8 mouse cellular contexts compared by ENCODE assay signal in the genomic region with DNA sequence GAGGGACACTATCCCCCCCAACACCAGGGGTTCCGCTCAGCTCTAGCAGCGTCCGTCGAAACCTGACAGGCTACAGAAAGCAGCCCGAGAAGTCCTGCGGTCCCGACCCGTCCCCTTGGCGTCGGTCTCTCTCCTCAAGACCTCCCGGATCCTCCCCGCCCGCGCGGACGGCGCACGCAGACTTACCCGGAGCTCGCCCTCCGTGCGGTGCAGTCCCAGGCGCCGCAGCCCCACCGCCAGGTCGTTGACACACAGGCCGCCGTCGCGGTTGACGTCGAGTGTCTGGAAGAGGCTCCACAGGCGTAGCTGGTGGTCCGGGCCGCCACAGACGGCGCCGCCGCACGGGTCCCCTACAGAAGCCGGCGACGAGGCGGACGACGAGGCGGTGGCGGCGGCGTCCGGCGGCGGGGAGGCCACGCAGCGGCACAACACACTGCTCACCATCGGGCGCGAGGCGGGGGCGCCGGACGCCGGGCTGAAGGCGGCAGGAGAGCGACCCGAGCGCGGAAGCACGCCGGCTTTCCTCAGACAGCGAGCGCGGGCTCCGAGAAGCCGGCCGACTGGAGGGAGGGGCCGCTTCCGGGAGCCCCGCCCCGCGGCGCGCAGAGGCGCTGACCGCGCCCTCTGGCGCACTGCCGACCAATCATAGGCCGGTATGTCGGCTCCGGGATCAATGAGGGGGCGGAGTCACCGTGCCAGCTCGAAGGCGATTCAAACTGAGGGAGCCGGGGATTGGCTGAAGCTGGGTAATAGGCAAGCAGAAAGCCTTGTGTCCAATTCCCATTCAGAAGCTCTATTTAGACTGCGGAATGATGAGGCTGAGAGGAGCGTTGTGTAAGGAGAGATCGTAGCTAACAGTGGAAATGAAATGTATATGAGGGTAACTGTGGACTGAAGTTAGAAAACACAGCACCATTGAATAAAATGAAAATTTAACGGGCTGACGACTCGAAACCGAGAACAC. TPM values are rescaled to one million over a fixed set of nuclear protein-coding genes. Genes with fewer than 3 reads are reported as not detected.
DNase-seq lines count a peak whose midpoint lies in the region; ATAC-seq and TF ChIP-seq lines count a peak whose summit lies in the region.

A gene (minus strand): TSS at position 565 of the 964 bp plus-strand sequence.

- H3K27ac ChIP-seq in CH12.LX (ENCODE audit: insufficient read depth, low read depth) = peak within 1 kb of the TSS; percentile 59
- H3K27ac ChIP-seq in forebrain, embryonic 12.5 days = peak within 1 kb of the TSS; percentile 96
- H3K27ac ChIP-seq in heart, postnatal 0 days (ENCODE audit: low read depth) = peak within 1 kb of the TSS; percentile 95
- H3K27ac ChIP-seq in liver, embryonic 16.5 days (ENCODE audit: low read length) = peak within 1 kb of the TSS; percentile 97
- H3K27ac ChIP-seq in neural tube, embryonic 13.5 days (replicated peaks) = peak within 1 kb of the TSS; percentile 93
- peak within 1 kb of the TSS; percentile 91 for H3K27ac ChIP-seq in testis, adult 2 months (ENCODE audit: control insufficient read depth, insufficient read depth, low read depth, low read length)

- in situ Hi-C loops in CH12.LX (cut with MboI; ENCODE audit: low pct_ligation_motif_present, low pct_unique_long_range_greater_than_20kb, low sequenced_read_pairs) = loop anchor here (5.0 kb wide), 2 partner anchors 34 to 36 kb away; no protein-coding TSS in a partner anchor

- H3K27me3 ChIP-seq in CH12.LX (replicated peaks) = no peaks in the 10 kb centered on the region
- no peaks in the 10 kb centered on the region for H3K27me3 ChIP-seq in forebrain, embryonic 12.5 days
- H3K27me3 ChIP-seq in heart, postnatal 0 days (ENCODE audit: control insufficient read depth, insufficient read depth, low read length) = no peaks in the 10 kb centered on the region
- H3K27me3 ChIP-seq in liver, embryonic 16.5 days (ENCODE audit: control insufficient read depth, insufficient read depth, low read depth, low read length) = no peaks in the 10 kb centered on the region
- no peaks in the 10 kb centered on the region for H3K27me3 ChIP-seq in neural tube, embryonic 13.5 days
- no peaks in the 10 kb centered on the region for H3K27me3 ChIP-seq in testis, adult 2 months (ENCODE audit: control insufficient read depth, insufficient read depth, low read length)

- no peak for TF ChIP-seq EP300 in CH12.LX (IDR thresholded peaks at IDR 0.05; ENCODE audit: low read length)
- no peak for TF ChIP-seq EP300 in heart, postnatal 0 days (IDR thresholded peaks at IDR 0.05; ENCODE audit: low read depth)

- ATAC-seq in forebrain, embryonic 12.5 days (ENCODE audit: low FRiP score) = peak; percentile 92
- peak; percentile 86 for ATAC-seq in heart, postnatal 0 days (ENCODE audit: insufficient read depth, low read depth)
- ATAC-seq in liver, embryonic 16.5 days (ENCODE audit: low read depth) = peak; percentile 83
- peak; percentile 95 for ATAC-seq in neural tube, embryonic 13.5 days (ENCODE audit: low read depth)

- no peak for TF ChIP-seq CTCF in CH12.LX (conservative IDR thresholded peaks at IDR 0.05 in 1 of 2, IDR thresholded peaks at IDR 0.05 in 1 of 2; ENCODE audit: low read depth in 2 of 2, low read length in 2 of 2)
- no peak for TF ChIP-seq CTCF in heart, postnatal 0 days (IDR thresholded peaks at IDR 0.05; ENCODE audit: low read depth)
- no peak for TF ChIP-seq CTCF in testis, adult 2 months (IDR thresholded peaks at IDR 0.05; ENCODE audit: control insufficient read depth, insufficient read depth, insufficient replicate concordance, low read depth, low read length)

- peak within 1 kb of the TSS; percentile 73 for H3K4me2 ChIP-seq in CH12.LX (ENCODE audit: insufficient read depth, low read depth, poor library complexity, severe bottlenecking)
- H3K4me2 ChIP-seq in forebrain, embryonic 12.5 days = peak within 1 kb of the TSS; percentile 71
- peak within 1 kb of the TSS; percentile 84 for H3K4me2 ChIP-seq in heart, postnatal 0 days (ENCODE audit: low read depth, low read length)
- peak within 1 kb of the TSS; percentile 96 for H3K4me2 ChIP-seq in liver, embryonic 16.5 days (ENCODE audit: low read depth, low read length)
- H3K4me2 ChIP-seq in neural tube, embryonic 13.5 days = peak within 1 kb of the TSS; percentile 78

- peaks cover 22 to 53% of the 10 kb centered on the region in 2 experiments for H3K4me1 ChIP-seq in CH12.LX (ENCODE audit: control insufficient read depth in 1 of 2, insufficient read depth in 2 of 2)
- peaks cover 39% of the 10 kb centered on the region for H3K4me1 ChIP-seq in forebrain, embryonic 12.5 days
- H3K4me1 ChIP-seq in heart, postnatal 0 days (ENCODE audit: control insufficient read depth, insufficient read depth) = peaks cover 58% of the 10 kb centered on the region
- H3K4me1 ChIP-seq in liver, embryonic 16.5 days (ENCODE audit: control insufficient read depth, low read depth, low read length) = peaks cover 50% of the 10 kb centered on the region
- peaks cover 63% of the 10 kb centered on the region for H3K4me1 ChIP-seq in neural tube, embryonic 13.5 days (replicated peaks)
- peaks cover 14% of the 10 kb centered on the region for H3K4me1 ChIP-seq in testis, adult 2 months (ENCODE audit: control insufficient read depth, insufficient read depth, low read length)

- peak; percentile 67; the same call in 1 of the 2 replicates for TF ChIP-seq POLR2A in CH12.LX (IDR thresholded peaks at IDR 0.05; ENCODE audit: low read depth, low read length)
- TF ChIP-seq POLR2A in testis, adult 2 months (IDR thresholded peaks at IDR 0.05; ENCODE audit: control insufficient read depth, low read depth, low read length) = peak; percentile 69

- peaks cover 12 to 18% of the 10 kb centered on the region in 2 experiments for H3K36me3 ChIP-seq in CH12.LX (replicated peaks in 1 of 2; ENCODE audit: control insufficient read depth in 1 of 2, insufficient read depth in 1 of 2, low read length in 1 of 2)
- peaks cover 10% of the 10 kb centered on the region; the same call in 1 of the 2 replicates for H3K36me3 ChIP-seq in forebrain, embryonic 12.5 days (replicated peaks)
- peaks cover 10% of the 10 kb centered on the region; the same call in 1 of the 2 replicates for H3K36me3 ChIP-seq in heart, postnatal 0 days (replicated peaks; ENCODE audit: control insufficient read depth, insufficient read depth, low read length)
- H3K36me3 ChIP-seq in liver, embryonic 16.5 days (ENCODE audit: control insufficient read depth, insufficient read depth) = no peaks in the 10 kb centered on the region
- peaks cover 9% of the 10 kb centered on the region; the same call in 1 of the 2 replicates for H3K36me3 ChIP-seq in neural tube, embryonic 13.5 days
- no peaks in the 10 kb centered on the region for H3K36me3 ChIP-seq in testis, adult 2 months (ENCODE audit: control insufficient read depth, insufficient read depth, low read length)

- peak within 1 kb of the TSS; percentile 77 to 99 (median 85) for H3K4me3 ChIP-seq in CH12.LX (replicated peaks in 1 of 3; ENCODE audit: low read depth in 2 of 3, low read length in 2 of 3, poor library complexity in 1 of 3)
- peak within 1 kb of the TSS; percentile 85 for H3K4me3 ChIP-seq in forebrain, embryonic 12.5 days (replicated peaks)
- peak within 1 kb of the TSS; percentile 85 for H3K4me3 ChIP-seq in heart, postnatal 0 days (ENCODE audit: low read depth, low read length)
- H3K4me3 ChIP-seq in liver, embryonic 16.5 days (ENCODE audit: low read depth, low read length) = peak within 1 kb of the TSS; percentile 90
- H3K4me3 ChIP-seq in neural tube, embryonic 13.5 days = peak within 1 kb of the TSS; percentile 77
- peak within 1 kb of the TSS; percentile 90 for H3K4me3 ChIP-seq in testis, adult 2 months (ENCODE audit: control insufficient read depth, low read depth, low read length)

- TF ChIP-seq RAD21 in CH12.LX (IDR thresholded peaks at IDR 0.05; ENCODE audit: low read depth, low read length) = no peak

- under 1% methylated on average over 103 of the region's 103 CpGs for WGBS in forebrain, embryonic 12.5 days
- WGBS in heart, postnatal 0 days = under 1% methylated on average over 102 of the region's 103 CpGs
- under 1% methylated on average over 103 of the region's 103 CpGs for WGBS in liver, embryonic 16.5 days (ENCODE audit: insufficient replicate concordance)
- WGBS in neural tube, embryonic 13.5 days = under 1% methylated on average over 103 of the region's 103 CpGs

- dilution Hi-C loops in CH12.LX (cut with MboI; ENCODE audit: extremely low pct_ligation_motif_present, extremely low pct_unique_long_range_greater_than_20kb, low sequenced_read_pairs) = no loop called here

- peaks cover 22% of the 10 kb centered on the region for H3K79me2 ChIP-seq in CH12.LX (replicated peaks; ENCODE audit: control insufficient read depth, extremely low read depth, insufficient read depth, poor library complexity, severe bottlenecking)

- H3K9ac ChIP-seq in CH12.LX (ENCODE audit: insufficient read depth, low read depth) = peak within 1 kb of the TSS; percentile 62
- H3K9ac ChIP-seq in forebrain, embryonic 12.5 days = peak within 1 kb of the TSS; percentile 84
- peak within 1 kb of the TSS; percentile 86 for H3K9ac ChIP-seq in heart, postnatal 0 days (replicated peaks; ENCODE audit: low read depth, low read length)
- peak within 1 kb of the TSS; percentile 92 for H3K9ac ChIP-seq in liver, embryonic 16.5 days (ENCODE audit: low read depth, low read length)
- peak within 1 kb of the TSS; percentile 88 for H3K9ac ChIP-seq in neural tube, embryonic 13.5 days

- DNase-seq in CH12.LX (ENCODE audit: extremely low read depth) = peak; percentile 97
- peak; percentile 94 for DNase-seq in c-Kit-positive CD71-positive TER-119-negative erythroid progenitor cells, embryonic 14.5 days (ENCODE audit: low read depth)
- DNase-seq in heart, postnatal 0 days (ENCODE audit: low spot score) = peak; percentile 96
- peak; percentile 98 to 99 for DNase-seq in kidney, postnatal 4 days

- H3K9me3 ChIP-seq in CH12.LX (replicated peaks; ENCODE audit: low read length) = peaks cover 7% of the 10 kb centered on the region
- no peaks in the 10 kb centered on the region for H3K9me3 ChIP-seq in forebrain, embryonic 12.5 days
- H3K9me3 ChIP-seq in heart, postnatal 0 days (replicated peaks; ENCODE audit: control insufficient read depth, low read length) = no peaks in the 10 kb centered on the region
- H3K9me3 ChIP-seq in liver, embryonic 16.5 days (replicated peaks; ENCODE audit: control insufficient read depth, low read length) = no peaks in the 10 kb centered on the region
- H3K9me3 ChIP-seq in neural tube, embryonic 13.5 days = no peaks in the 10 kb centered on the region

RNA-seq across cellular contexts. Expression of the gene that starts here (rescaled TPM):
- total RNA-seq in CH12.LX (2012; rRNA removed) (9.8 and 14.1 TPM in 2 replicates), CH12.LX (2014; rRNA removed) (6.6 TPM in 2 replicates)
- 9.4 and 10.0 TPM in 2 replicates for polyA plus RNA-seq in CH12.LX (2012; ENCODE audit: insufficient read length, low read depth)
- 38.8 and 39.9 TPM in 2 replicates for polyA plus RNA-seq in forebrain, embryonic 12.5 days (2016; fragmentation: Nextera tagmentation; extraction: Ambion mirVana)
- 12.5 and 16.0 TPM in 2 replicates for total RNA-seq in heart, postnatal 0 days (2014; rRNA removed; ENCODE audit: low replicate concordance)
- polyA plus RNA-seq in heart, postnatal 0 days (2015; fragmentation: Nextera tagmentation; extraction: Ambion mirVana) = 6.5 and 6.6 TPM in 2 replicates
- 9.5 and 9.7 TPM in 2 replicates for polyA plus RNA-seq in liver, embryonic 16.5 days (2015; fragmentation: Nextera tagmentation; extraction: Ambion mirVana)
- polyA plus RNA-seq in neural tube, embryonic 13.5 days (2015; fragmentation: Nextera tagmentation; extraction: Ambion mirVana) = 49.8 and 49.9 TPM in 2 replicates
- 36.7 and 38.4 TPM in 2 replicates for polyA plus RNA-seq in testis, adult 2 months (2012; rRNA removed)

Comparison
In these comparisons a context has a peak if more than half of its experiments do, and no peak if none do; other contexts are left out.
1. Peak in every context shown above with its lines: DNase-seq, ATAC-seq, H3K4me3 ChIP-seq and H3K27ac ChIP-seq.